Mouse (Mus musculus) gastrocnemius, postnatal 4 days (tissue): Measurements from ENCODE around the gene Olfr1189. TPM values are rescaled to one million over a fixed set of nuclear protein-coding genes. Genes with fewer than 3 reads are reported as not detected.
"Not testable (repeated sequence)": the region's sequence is repeated elsewhere in the genome, so short reads cannot be mapped to it uniquely, and the experiment has no call there.

Experiments used
- DNase-seq, 2 experiments: peaks; one replicate each; pipeline ENCODE4 v3.0.0; 2021 to 2022; ENCODE audit warnings: low spot score in 2 of 2, mixed read lengths in 2 of 2
- long read RNA-seq, 2 experiments: library from polyadenylated mRNA; stranded (forward); transcript quantifications; one replicate each; pipeline ENCODE4 v2.0.0; 2021
- total RNA-seq, 2 experiments: library from RNA; stranded (reverse); gene quantifications; 2 replicates each; pipeline ENCODE4 v1.2.3; 2021

The Olfr1189 gene
- total RNA-seq, result not detected
- long read RNA-seq, experiment 1, result 0 reads
- long read RNA-seq, experiment 2, result 0 reads

GRCm38 (mm10) chr2:88586154-88586553 lies at the start of gene Olfr1189:
TSS of gene Olfr1189 (plus strand) at chr2:88586454.
- DNase-seq, result no peak

- DNase-seq, result no peak
Measured at GRCm38 (mm10) chr2:88556635-88557034, 29.6 kb upstream of the Olfr1189 start, which contains the start of gene Olfr1188. TSS of gene Olfr1188 (plus strand) at chr2:88556935.

- DNase-seq, result not testable (repeated sequence)
Measured at GRCm38 (mm10) chr2:88572696-88573095, 13.6 kb upstream of the Olfr1189 start.

- not testable (repeated sequence) for DNase-seq
Measured at GRCm38 (mm10) chr2:88640242-88640641, 54.0 kb downstream of the Olfr1189 start, which contains the start of gene Olfr1191-ps1. TSS of gene Olfr1191-ps1 (plus strand) at chr2:88640542.

Other genes starting within 250 kb of the Olfr1189 start
- not detected for gene Olfr1176, start 249.7 kb upstream of the Olfr1189 start, total RNA-seq
- gene Olfr1177-ps, start 240.0 kb upstream of the Olfr1189 start, total RNA-seq, result not detected
- not detected for gene Olfr1178, start 199.4 kb upstream of the Olfr1189 start, total RNA-seq
- gene Olfr1179, start 180.0 kb upstream of the Olfr1189 start, total RNA-seq, result not detected
- not detected for gene Olfr1180, start 167.3 kb upstream of the Olfr1189 start, total RNA-seq
- not detected for gene Olfr1181, start 160.3 kb upstream of the Olfr1189 start, total RNA-seq
- gene Gm13757, start 137.3 kb upstream of the Olfr1189 start, total RNA-seq, result not detected
- gene Olfr1183, start 131.6 kb upstream of the Olfr1189 start, total RNA-seq, result not detected
- gene Olfr1184, start 102.9 kb upstream of the Olfr1189 start, total RNA-seq, result not detected
- gene Olfr1185-ps1, start 93.1 kb upstream of the Olfr1189 start, total RNA-seq, result not detected
- not detected for gene Olfr1186, start 67.9 kb upstream of the Olfr1189 start, total RNA-seq
- gene Olfr1188, start 29.5 kb upstream of the Olfr1189 start, total RNA-seq, result not detected
- not detected for gene Olfr1191-ps1, start 54.1 kb downstream of the Olfr1189 start, total RNA-seq
- not detected for gene Olfr1192-ps1, start 62.1 kb downstream of the Olfr1189 start, total RNA-seq
- gene Olfr1193, start 89.2 kb downstream of the Olfr1189 start, total RNA-seq, result not detected
- not detected for gene Olfr1195, start 102.7 kb downstream of the Olfr1189 start, total RNA-seq
- gene Olfr1196, start 118.1 kb downstream of the Olfr1189 start, total RNA-seq, result not detected
- gene Olfr1197, start 145.9 kb downstream of the Olfr1189 start, total RNA-seq, result not detected
- not detected for gene Olfr1198, start 164.9 kb downstream of the Olfr1189 start, total RNA-seq
- gene Olfr1199, start 174.0 kb downstream of the Olfr1189 start, total RNA-seq, result not detected
- gene Olfr1200, start 184.0 kb downstream of the Olfr1189 start, total RNA-seq, result not detected
- gene Olfr1201, start 206.6 kb downstream of the Olfr1189 start, total RNA-seq, result not detected
- gene Olfr1202, start 228.0 kb downstream of the Olfr1189 start, total RNA-seq, result under 1 TPM in 1 of 2 experiments, not detected in 1; 0.07 TPM
- not detected for gene Olfr1205, start 243.3 kb downstream of the Olfr1189 start, total RNA-seq